Mouse (Mus musculus) midbrain, embryonic 10.5 days (tissue): ENCODE results near the gene Dennd2a. TPM values are rescaled to one million over a fixed set of nuclear protein-coding genes. Genes with fewer than 3 reads are reported as not detected.

ENCODE experiments used
- DNase-seq: peaks from one replicate; pipeline ENCODE4 v3.0.0-alpha.2; 2017; ENCODE audit warnings: low spot score
- H3K27ac ChIP-seq: fragments of 300-500 bp; sonication (generic); replicated peaks from 2 replicates; pipeline ENCODE4 v1.5.1; 2016; ENCODE audit warnings: mild to moderate bottlenecking
- H3K27me3 ChIP-seq: fragments of 300-500 bp; sonication (generic); 2 replicates; pipeline ENCODE4 v1.6.1; 2016; ENCODE audit warnings: low read depth, mild to moderate bottlenecking; ENCODE audit not compliant: poor library complexity, severe bottlenecking
- H3K36me3 ChIP-seq: fragments of 300-500 bp; sonication (generic); 2 replicates; pipeline ENCODE4 v1.6.1; 2016; ENCODE audit warnings: mild to moderate bottlenecking, moderate library complexity
- H3K4me1 ChIP-seq: fragments of 300-500 bp; sonication (generic); 2 replicates; pipeline ENCODE4 v1.6.1; 2016
- H3K4me3 ChIP-seq: fragments of 300-500 bp; sonication (generic); 2 replicates; pipeline ENCODE4 v1.5.1; 2016; ENCODE audit warnings: mild to moderate bottlenecking, moderate library complexity
- H3K9me3 ChIP-seq: fragments of 300-500 bp; sonication (generic); replicated peaks from 2 replicates; pipeline ENCODE4 v1.6.1; 2016; ENCODE audit warnings: mild to moderate bottlenecking
- WGBS: fragments of 180-500 bp; shearing (Covaris S2); methylation state at CpG from one replicate; pipeline ENCODE4 v1.1.7; 2016; 5-methylcytosine and 5-hydroxymethylcytosine counted together
- polyA plus RNA-seq: library from polyadenylated mRNA; unstranded; fragments of >200 nt; fragmentation: Nextera tagmentation; extraction: Ambion mirVana; gene quantifications from 2 replicates; pipeline ENCODE4 v1.2.1, GENCODE M21; 2016

The Dennd2a gene
- polyA plus RNA-seq, 1 experiment from 2014 or later = 42.3 TPM

- Histone ChIP-seq H3K4me1 (peaks cover 24% of the 10 kb centered on the region), H3K36me3 (peaks cover 46% of the 10 kb centered on the region), H3K27ac (no peak overlapping the region), H3K9me3 (no peaks in the 10 kb centered on the region), H3K4me3 (no peak overlapping the region), H3K27me3 (no peaks in the 10 kb centered on the region)
- no peak for DNase-seq
- 89% methylated on average over 7 of the region's 7 CpGs for WGBS
Observed at GRCm38 (mm10) chr6:39527337-39527784, 30.3 kb downstream of the Dennd2a start.

DNA sequence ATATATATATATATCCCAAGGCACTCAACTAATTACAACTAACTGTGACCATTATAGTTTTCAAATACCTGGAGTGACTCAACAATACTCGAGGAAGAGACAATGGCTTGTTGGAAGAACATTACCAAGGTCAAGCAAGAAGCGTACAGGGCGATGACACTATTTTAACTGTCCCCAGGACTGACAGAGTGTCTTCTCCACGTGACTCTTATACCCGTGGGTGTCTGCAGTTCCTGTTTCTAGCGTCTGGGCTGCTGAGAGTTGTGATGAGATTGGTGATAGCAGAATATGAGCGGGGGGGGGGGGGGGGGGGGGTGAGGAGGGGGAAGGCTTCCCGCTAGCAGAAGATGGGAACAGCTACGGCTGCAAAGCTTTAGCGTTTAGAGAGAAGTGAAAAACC lies 30.9 kb downstream of the Dennd2a start:
- Histone ChIP-seq H3K27ac (no peak overlapping the region), H3K4me1 (peaks cover 24% of the 10 kb centered on the region)
- WGBS = 90% methylated on average over 10 of the region's 10 CpGs

GRCm38 (mm10) chr6:39523161-39523560 lies 34.5 kb downstream of the Dennd2a start:
- WGBS = 96% methylated on average over 13 of the region's 13 CpGs
- H3K4me1 ChIP-seq = peaks cover 10% of the 10 kb centered on the region
- no peaks in the 10 kb centered on the region for H3K27me3 ChIP-seq
- no peak overlapping the region for H3K27ac ChIP-seq
- H3K36me3 ChIP-seq = peaks cover 85% of the 10 kb centered on the region
- no peak for DNase-seq
- H3K4me3 ChIP-seq = no peak overlapping the region
- peaks cover 12% of the 10 kb centered on the region for H3K9me3 ChIP-seq

More for the DNA sequence above, 30.9 kb downstream of the Dennd2a start:
- no peak for DNase-seq
- Histone ChIP-seq H3K27me3 (no peaks in the 10 kb centered on the region), H3K36me3 (peaks cover 51% of the 10 kb centered on the region), H3K9me3 (no peaks in the 10 kb centered on the region), H3K4me3 (no peak overlapping the region)

DNA sequence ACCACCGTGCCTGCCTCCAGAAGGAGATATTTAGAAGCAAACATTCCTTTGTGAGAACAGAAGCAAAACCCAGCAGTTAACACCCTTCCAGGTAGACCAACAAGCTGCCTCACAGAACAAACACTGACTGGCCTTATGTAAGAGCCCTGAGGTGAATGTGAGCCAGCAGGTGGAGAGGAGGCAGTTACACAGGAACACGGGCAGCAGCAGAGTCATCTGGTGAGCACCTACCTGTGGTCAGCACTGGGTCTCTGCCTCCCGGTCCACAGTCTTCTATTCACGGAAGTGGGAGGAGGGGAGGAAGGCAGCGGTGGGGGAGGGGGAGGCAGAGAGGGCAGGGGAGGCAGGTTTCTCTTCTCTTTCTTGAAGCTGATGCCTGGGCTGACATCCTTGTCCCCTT lies 35.2 kb downstream of the Dennd2a start:
- no peak overlapping the region for H3K4me3 ChIP-seq
- H3K36me3 ChIP-seq = peaks cover 91% of the 10 kb centered on the region
- H3K27me3 ChIP-seq = no peaks in the 10 kb centered on the region
- 78% methylated on average over 5 of the region's 5 CpGs for WGBS
- peaks cover 4% of the 10 kb centered on the region for H3K4me1 ChIP-seq
- no peak for DNase-seq
- no peak overlapping the region for H3K27ac ChIP-seq
- H3K9me3 ChIP-seq = peaks cover 12% of the 10 kb centered on the region

DNA sequence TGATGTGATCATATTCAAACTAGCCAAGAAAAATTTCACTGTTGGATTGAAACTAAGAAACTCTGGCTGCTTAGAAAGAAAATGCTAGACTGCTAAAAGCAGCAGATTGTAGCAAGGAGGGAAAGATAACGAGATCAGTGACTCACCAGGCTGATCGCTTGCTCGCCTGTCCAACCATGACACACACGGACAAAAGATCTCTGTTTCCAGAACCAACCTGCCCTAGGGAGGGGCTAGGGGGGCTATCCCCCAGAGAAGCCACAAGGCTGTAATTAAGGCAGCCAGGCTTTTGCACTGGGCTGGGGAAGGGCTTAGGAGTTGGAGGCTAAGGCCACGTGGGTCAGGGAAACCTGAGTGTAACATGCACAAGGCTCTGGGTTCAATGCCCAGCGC lies 41.9 kb downstream of the Dennd2a start:
- Histone ChIP-seq H3K27ac (peak overlapping the region; percentile 61), H3K9me3 (peaks cover 11% of the 10 kb centered on the region), H3K4me3 (no peak overlapping the region), H3K4me1 (peaks cover 14% of the 10 kb centered on the region), H3K36me3 (peaks cover 72% of the 10 kb centered on the region), H3K27me3 (no peaks in the 10 kb centered on the region)
- peak; percentile 29 for DNase-seq
- WGBS = 27% methylated on average over 6 of the region's 6 CpGs

GRCm38 (mm10) chr6:39515040-39515738 lies 42.5 kb downstream of the Dennd2a start:
- H3K36me3 ChIP-seq = peaks cover 67% of the 10 kb centered on the region
- no peaks in the 10 kb centered on the region for H3K27me3 ChIP-seq
- no peak for DNase-seq
- H3K27ac ChIP-seq = peak overlapping the region; percentile 61
- peaks cover 5% of the 10 kb centered on the region for H3K9me3 ChIP-seq
- WGBS = 71% methylated on average over 11 of the region's 11 CpGs
- H3K4me1 ChIP-seq = peaks cover 14% of the 10 kb centered on the region
- H3K4me3 ChIP-seq = no peak overlapping the region

- Histone ChIP-seq H3K4me3 (no peak overlapping the region), H3K27ac (no peak overlapping the region), H3K36me3 (peaks cover 95% of the 10 kb centered on the region), H3K27me3 (no peaks in the 10 kb centered on the region), H3K9me3 (no peaks in the 10 kb centered on the region), H3K4me1 (no peaks in the 10 kb centered on the region)
- WGBS = 81% methylated on average over 7 of the region's 7 CpGs
- no peak for DNase-seq
Observed at GRCm38 (mm10) chr6:39503476-39503875, 54.2 kb downstream of the Dennd2a start.

DNA sequence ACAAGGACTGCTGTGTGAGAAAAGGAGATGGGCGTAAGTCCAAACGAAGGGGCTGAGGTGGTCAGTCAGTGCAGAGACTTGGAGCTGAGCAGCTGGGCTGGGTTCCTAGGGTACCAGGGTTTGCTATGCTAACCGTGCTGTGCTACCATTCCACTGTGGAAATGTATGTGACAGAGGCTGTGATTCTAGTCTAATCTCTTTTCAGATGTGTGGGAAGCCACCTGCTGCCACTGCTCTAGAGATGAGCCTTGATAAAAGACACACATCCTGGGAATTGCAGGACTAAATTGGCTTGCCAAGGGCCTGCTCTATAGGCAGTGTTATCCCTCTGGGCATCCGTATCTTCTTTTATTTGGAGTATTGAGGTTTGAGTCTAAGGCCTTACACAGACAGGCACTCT lies 60.5 kb downstream of the Dennd2a start:
- WGBS = 90% methylated on average over 4 of the region's 4 CpGs
- DNase-seq = no peak
- no peak overlapping the region for H3K27ac ChIP-seq
- H3K4me1 ChIP-seq = no peaks in the 10 kb centered on the region
- no peaks in the 10 kb centered on the region for H3K27me3 ChIP-seq
- peaks cover 88% of the 10 kb centered on the region for H3K36me3 ChIP-seq
- no peaks in the 10 kb centered on the region for H3K9me3 ChIP-seq
- H3K4me3 ChIP-seq = no peak overlapping the region

- no peaks in the 10 kb centered on the region for H3K4me1 ChIP-seq
- no peak overlapping the region for H3K4me3 ChIP-seq
- WGBS = 92% methylated on average over 12 of the region's 12 CpGs
- H3K9me3 ChIP-seq = no peaks in the 10 kb centered on the region
- H3K27me3 ChIP-seq = no peaks in the 10 kb centered on the region
- DNase-seq = no peak
- H3K27ac ChIP-seq = no peak overlapping the region
- peaks cover 94% of the 10 kb centered on the region for H3K36me3 ChIP-seq
Observed at GRCm38 (mm10) chr6:39493129-39493714, 64.4 kb downstream of the Dennd2a start.

DNA sequence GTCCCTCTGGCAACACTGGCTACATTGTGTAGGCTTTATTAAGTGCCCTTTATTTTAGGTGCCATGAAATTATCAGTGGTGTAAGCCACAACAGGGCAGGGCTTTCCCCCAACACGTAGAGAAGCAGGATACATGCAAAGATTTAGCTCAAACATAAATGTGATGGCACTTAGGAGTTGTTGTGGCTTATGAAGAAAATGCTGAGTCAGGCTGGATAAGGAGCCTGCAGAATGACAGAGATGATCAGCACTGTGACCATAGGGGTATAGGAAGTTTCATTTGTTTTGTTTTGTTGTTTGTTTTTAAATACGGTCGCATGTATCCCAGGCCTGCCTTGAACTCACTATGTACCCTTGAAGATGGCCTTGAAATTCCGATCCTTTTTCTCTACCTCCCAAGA lies 65.5 kb downstream of the Dennd2a start:
- Histone ChIP-seq H3K4me1 (no peaks in the 10 kb centered on the region), H3K36me3 (peaks cover 99% of the 10 kb centered on the region), H3K4me3 (no peak overlapping the region), H3K27me3 (no peaks in the 10 kb centered on the region), H3K27ac (no peak overlapping the region), H3K9me3 (no peaks in the 10 kb centered on the region)
- no peak for DNase-seq
- 94% methylated on average over 4 of the region's 4 CpGs for WGBS

DNA sequence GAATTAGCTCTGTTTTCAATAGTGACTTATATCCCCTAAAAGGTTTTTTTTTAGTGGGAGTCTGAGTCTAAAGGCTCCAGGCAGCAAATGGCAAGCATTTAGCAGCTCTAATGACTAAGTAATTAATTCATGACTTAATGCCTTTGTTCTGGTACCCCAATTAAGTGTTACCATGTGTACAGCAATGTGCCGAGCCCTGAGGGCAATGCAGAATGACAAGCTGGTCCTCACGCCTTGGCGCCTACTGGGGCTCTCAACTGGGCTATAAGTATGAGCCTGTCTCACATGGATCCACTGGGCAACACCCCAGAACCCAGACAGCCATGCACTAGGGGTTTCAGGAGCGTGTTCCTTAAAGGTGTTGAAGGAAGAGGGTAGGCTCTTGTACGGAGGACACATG lies 66.5 kb downstream of the Dennd2a start:
- H3K36me3 ChIP-seq = peaks cover 99% of the 10 kb centered on the region

GRCm38 (mm10) chr6:39488292-39488691 lies 69.4 kb downstream of the Dennd2a start:
- no peaks in the 10 kb centered on the region for H3K27me3 ChIP-seq
- peaks cover 7% of the 10 kb centered on the region; the same call in 1 of the 2 replicates for H3K9me3 ChIP-seq
- no peaks in the 10 kb centered on the region for H3K4me1 ChIP-seq
- 92% methylated on average over 8 of the region's 8 CpGs for WGBS
- DNase-seq = no peak
- no peak overlapping the region for H3K4me3 ChIP-seq
- H3K36me3 ChIP-seq = peaks cover 100% of the 10 kb centered on the region
- no peak overlapping the region for H3K27ac ChIP-seq

More for the DNA sequence above, 66.5 kb downstream of the Dennd2a start:
- no peaks in the 10 kb centered on the region for H3K27me3 ChIP-seq
- 89% methylated on average over 5 of the region's 5 CpGs for WGBS
- no peak overlapping the region for H3K4me3 ChIP-seq
- no peak for DNase-seq
- H3K27ac ChIP-seq = no peak overlapping the region
- H3K9me3 ChIP-seq = no peaks in the 10 kb centered on the region
- H3K4me1 ChIP-seq = no peaks in the 10 kb centered on the region

DNA sequence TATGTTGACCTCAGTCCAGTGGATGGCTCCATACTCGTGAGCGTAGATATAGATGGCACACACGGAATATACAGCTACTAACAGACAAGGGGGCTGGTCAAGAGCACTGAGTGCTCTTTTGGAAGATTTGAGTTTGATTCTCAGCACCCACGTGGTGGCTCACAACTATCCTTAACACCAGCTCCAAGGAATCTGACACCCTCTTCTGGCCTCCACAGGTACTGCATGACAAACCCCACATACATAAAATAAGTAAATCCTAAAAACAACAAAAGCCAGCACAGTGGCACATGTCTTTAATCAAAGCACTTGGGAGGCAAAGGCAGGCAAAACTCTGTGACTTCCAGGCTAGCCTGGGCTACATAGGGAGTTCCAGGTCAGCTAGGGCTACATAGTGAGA lies 74.0 kb downstream of the Dennd2a start:
- Histone ChIP-seq H3K4me3 (no peak overlapping the region), H3K36me3 (peaks cover 97% of the 10 kb centered on the region), H3K27ac (no peak overlapping the region), H3K4me1 (no peaks in the 10 kb centered on the region), H3K27me3 (no peaks in the 10 kb centered on the region), H3K9me3 (peaks cover 7% of the 10 kb centered on the region; the same call in 1 of the 2 replicates)
- 93% methylated on average over 4 of the region's 4 CpGs for WGBS
- no peak for DNase-seq
